Mouse (Mus musculus): ENCODE measurements around the gene Ccm2l.

GRCm38 (mm10) chr2:153066991-153067390, 1.2 kb downstream of the Ccm2l start:
- TF ChIP-seq FLI1 (IDR thresholded peaks at IDR 0.05; ENCODE audit: low read length) (no peak), GATA1 (IDR thresholded peaks at IDR 0.05; ENCODE audit: borderline replicate concordance, low read length) (no peak)
